Mouse (Mus musculus) limb, embryonic 15.5 days (tissue): ENCODE results near the gene Rad51b. TPM values are rescaled to one million over a fixed set of nuclear protein-coding genes. Genes with fewer than 3 reads are reported as not detected.
A peak's percentile ranks its signal among the peaks of the same experiment; 100 is the strongest.

Experiments used
- ATAC-seq: fragments of 200-750 bp; cut with Nextera tagmentation; 2 replicates; pipeline ENCODE4 v1.8.0; 2017; ENCODE audit warnings: low read depth, moderate TSS enrichment; ENCODE audit not compliant: insufficient number of reproducible peaks, low FRiP score, low TSS enrichment
- H3K27ac ChIP-seq: fragments of 300-500 bp; sonication (generic); 2 replicates; pipeline ENCODE4 v1.5.1; 2015; ENCODE audit warnings: moderate library complexity, mild to moderate bottlenecking, inconsistent platforms
- H3K27me3 ChIP-seq: fragments of 300-500 bp; sonication (generic); 2 replicates; pipeline ENCODE4 v1.6.1; 2015; ENCODE audit warnings: inconsistent platforms
- H3K36me3 ChIP-seq: fragments of 300-500 bp; sonication (generic); 2 replicates; pipeline ENCODE4 v1.6.1; 2015; ENCODE audit warnings: inconsistent platforms
- H3K4me1 ChIP-seq: fragments of 300-500 bp; sonication (generic); 2 replicates; pipeline ENCODE4 v1.6.1; 2015; ENCODE audit warnings: inconsistent platforms
- H3K4me2 ChIP-seq: fragments of 300-500 bp; sonication (generic); 2 replicates; pipeline ENCODE4 v1.6.1; 2015; ENCODE audit warnings: mild to moderate bottlenecking, inconsistent platforms
- H3K4me3 ChIP-seq: fragments of 300-500 bp; sonication (generic); 2 replicates; pipeline ENCODE4 v1.5.1; 2015; ENCODE audit warnings: mild to moderate bottlenecking, inconsistent platforms
- H3K9ac ChIP-seq: fragments of 300-500 bp; sonication (generic); 2 replicates; pipeline ENCODE4 v1.6.1; 2015; ENCODE audit warnings: inconsistent platforms
- H3K9me3 ChIP-seq: fragments of 300-500 bp; sonication (generic); 2 replicates; pipeline ENCODE4 v1.6.1; 2016; ENCODE audit warnings: inconsistent platforms
- WGBS: fragments of 180-500 bp; shearing (Covaris S2); methylation state at CpG from one replicate; pipeline ENCODE4 v1.1.7; 2015; 5-methylcytosine and 5-hydroxymethylcytosine counted together
- polyA plus RNA-seq: library from polyadenylated mRNA; unstranded; fragments of >200 nt; fragmentation: Nextera tagmentation; extraction: Ambion mirVana; gene quantifications from 2 replicates; pipeline ENCODE4 v1.2.1, GENCODE M21; 2015

Gene Rad51b
- polyA plus RNA-seq, 1 experiment from 2014 or later, result 5.2 TPM

- H3K36me3 ChIP-seq, result no peaks in the 10 kb centered on the region
- no peak overlapping the region for H3K9ac ChIP-seq
- 20% methylated on average over 10 of the region's 10 CpGs for WGBS
- no peak for ATAC-seq
- no peak overlapping the region for H3K27ac ChIP-seq
- H3K4me1 ChIP-seq, result peaks cover 16% of the 10 kb centered on the region
- no peak overlapping the region for H3K4me3 ChIP-seq
- H3K4me2 ChIP-seq, result no peak overlapping the region
- H3K9me3 ChIP-seq, result no peaks in the 10 kb centered on the region
- no peaks in the 10 kb centered on the region for H3K27me3 ChIP-seq
Observed at GRCm38 (mm10) chr12:79358613-79359218, 61.6 kb downstream of the Rad51b start.

DNA sequence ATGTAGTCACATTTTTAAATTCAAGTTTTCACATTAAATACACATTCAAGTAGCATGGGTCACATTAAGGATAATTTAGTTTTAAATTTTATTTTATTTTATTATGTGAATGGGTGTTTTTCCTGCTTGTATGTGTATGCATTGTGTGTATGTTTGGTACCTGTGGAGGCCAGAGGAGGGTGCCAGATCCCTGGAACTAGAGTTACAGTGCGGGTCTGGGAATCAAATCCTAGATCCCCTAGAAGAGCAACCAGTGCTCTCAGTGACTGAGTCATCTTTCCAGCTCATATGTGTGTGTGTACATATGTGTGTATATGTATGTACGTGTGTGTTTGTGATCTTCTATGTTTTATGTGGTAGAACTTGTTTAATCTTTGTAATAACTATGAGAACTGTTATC is 62.3 kb downstream of the Rad51b start:
- no peak overlapping the region for H3K9ac ChIP-seq
- no peaks in the 10 kb centered on the region for H3K9me3 ChIP-seq
- H3K27ac ChIP-seq, result no peak overlapping the region
- H3K4me3 ChIP-seq, result no peak overlapping the region
- no peak for ATAC-seq
- no peaks in the 10 kb centered on the region for H3K27me3 ChIP-seq
- no peaks in the 10 kb centered on the region for H3K36me3 ChIP-seq
- WGBS, result 96% methylated on average over 2 of the region's 2 CpGs
- peaks cover 12% of the 10 kb centered on the region for H3K4me1 ChIP-seq
- H3K4me2 ChIP-seq, result no peak overlapping the region

- no peak overlapping the region for H3K4me2 ChIP-seq
- no peak overlapping the region for H3K4me3 ChIP-seq
- no peaks in the 10 kb centered on the region for H3K36me3 ChIP-seq
- 73% methylated on average over 1 of the region's 1 CpGs for WGBS
- H3K9ac ChIP-seq, result no peak overlapping the region
- no peak for ATAC-seq
- no peaks in the 10 kb centered on the region for H3K27me3 ChIP-seq
- no peaks in the 10 kb centered on the region for H3K4me1 ChIP-seq
- no peaks in the 10 kb centered on the region for H3K9me3 ChIP-seq
- no peak overlapping the region for H3K27ac ChIP-seq
Observed at GRCm38 (mm10) chr12:79362219-79362618, 65.1 kb downstream of the Rad51b start.

GRCm38 (mm10) chr12:79364284-79364683 is 67.2 kb downstream of the Rad51b start:
- no peaks in the 10 kb centered on the region for H3K36me3 ChIP-seq
- no peak for ATAC-seq
- 87% methylated on average over 2 of the region's 2 CpGs for WGBS
- no peaks in the 10 kb centered on the region for H3K27me3 ChIP-seq
- no peaks in the 10 kb centered on the region for H3K4me1 ChIP-seq
- H3K27ac ChIP-seq, result no peak overlapping the region
- no peaks in the 10 kb centered on the region for H3K9me3 ChIP-seq
- H3K9ac ChIP-seq, result no peak overlapping the region
- H3K4me3 ChIP-seq, result no peak overlapping the region
- no peak overlapping the region for H3K4me2 ChIP-seq

DNA sequence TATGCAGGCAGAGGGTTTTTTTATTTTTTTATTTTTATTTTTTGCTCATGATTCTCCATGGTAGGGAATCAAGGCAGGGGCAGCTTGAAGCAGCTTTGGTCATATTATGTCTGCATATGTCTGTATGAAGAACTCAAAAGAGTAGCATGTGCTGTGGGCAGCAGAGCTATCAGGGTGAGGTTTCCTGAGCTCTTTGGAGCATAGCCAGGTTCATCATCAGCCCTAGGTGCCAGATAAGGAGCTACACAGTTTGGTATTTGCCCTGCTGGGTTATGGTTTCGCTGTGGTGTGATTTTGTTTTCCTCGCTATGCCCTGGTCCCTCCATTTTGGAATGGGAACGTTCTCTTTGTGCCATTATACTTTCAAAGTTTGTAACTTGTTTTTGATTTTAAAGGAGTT is 71.7 kb downstream of the Rad51b start:
- Histone ChIP-seq H3K4me1 (peaks cover 7% of the 10 kb centered on the region; the same call in 1 of the 2 replicates), H3K9ac (no peak overlapping the region), H3K36me3 (no peaks in the 10 kb centered on the region), H3K9me3 (no peaks in the 10 kb centered on the region), H3K4me3 (no peak overlapping the region), H3K27me3 (no peaks in the 10 kb centered on the region), H3K4me2 (no peak overlapping the region), H3K27ac (no peak overlapping the region)
- 76% methylated on average over 3 of the region's 3 CpGs for WGBS
- ATAC-seq, result no peak

DNA sequence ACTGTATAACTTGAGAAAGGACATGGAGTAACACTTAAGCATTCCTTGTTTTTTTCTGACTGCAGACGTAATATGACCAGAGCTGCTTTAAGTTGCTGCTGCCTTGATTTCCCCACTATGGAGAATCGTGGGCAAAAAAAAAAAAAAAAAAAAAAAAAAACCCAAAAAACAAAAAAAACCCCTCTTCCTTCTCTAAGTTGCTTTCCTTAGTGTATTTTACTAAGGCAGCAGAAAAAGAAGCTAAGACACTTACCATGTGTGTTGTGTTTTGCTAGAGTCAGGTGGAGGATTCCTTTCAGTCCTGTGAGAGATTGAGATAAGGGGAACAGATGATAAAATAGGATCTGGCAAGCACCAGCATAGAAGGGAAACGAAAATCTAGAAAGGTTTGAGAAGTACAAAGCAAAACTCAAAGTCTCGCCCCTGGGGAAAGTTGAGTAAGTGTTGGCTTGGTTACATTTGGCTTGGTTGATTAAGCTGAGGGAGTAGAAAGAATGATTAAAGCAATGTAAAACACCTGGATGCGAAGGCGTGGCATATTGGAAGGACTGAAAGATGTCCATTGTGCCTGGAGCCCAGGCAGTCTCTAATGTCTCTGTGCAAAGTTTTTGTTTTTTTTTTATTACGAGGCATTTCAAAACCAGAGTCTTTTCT is 72.6 kb downstream of the Rad51b start:
- Histone ChIP-seq H3K27me3 (no peaks in the 10 kb centered on the region), H3K27ac (peak overlapping the region; percentile 39), H3K9me3 (no peaks in the 10 kb centered on the region), H3K4me1 (peaks cover 7% of the 10 kb centered on the region; the same call in 1 of the 2 replicates), H3K9ac (no peak overlapping the region), H3K36me3 (no peaks in the 10 kb centered on the region), H3K4me3 (no peak overlapping the region), H3K4me2 (no peak overlapping the region)
- WGBS, result 57% methylated on average over 7 of the region's 7 CpGs
- no peak for ATAC-seq

- no peak overlapping the region for H3K9ac ChIP-seq
- peaks cover 8% of the 10 kb centered on the region; the same call in 1 of the 2 replicates for H3K4me1 ChIP-seq
- H3K36me3 ChIP-seq, result no peaks in the 10 kb centered on the region
- H3K27ac ChIP-seq, result 0 out of 2 replicates have a peak overlapping the region, but pooled peaks have one; percentile 22
- no peak for ATAC-seq
- no peaks in the 10 kb centered on the region for H3K9me3 ChIP-seq
- H3K27me3 ChIP-seq, result no peaks in the 10 kb centered on the region
- WGBS, result 25% methylated on average over 5 of the region's 5 CpGs
- H3K4me2 ChIP-seq, result no peak overlapping the region
- no peak overlapping the region for H3K4me3 ChIP-seq
Observed at GRCm38 (mm10) chr12:79372697-79373096, 75.6 kb downstream of the Rad51b start.

DNA sequence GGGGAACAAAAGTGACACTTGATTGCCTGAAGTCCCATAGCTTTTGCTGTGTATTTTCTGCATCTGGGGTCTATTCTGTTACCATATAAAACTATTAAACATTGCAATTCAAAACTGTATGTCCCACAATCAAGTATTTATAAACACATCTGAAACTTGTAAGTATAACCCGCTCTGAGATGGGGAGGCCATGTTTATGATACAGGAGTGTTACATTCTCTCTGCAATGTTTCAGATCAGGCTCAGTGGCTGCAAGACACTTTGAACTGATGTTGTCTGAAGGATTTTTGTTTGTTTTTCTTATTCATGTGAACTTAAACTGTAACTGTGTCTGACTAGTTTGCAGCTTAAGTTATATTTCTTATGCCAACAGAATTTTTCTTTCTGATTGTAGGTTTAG is 80.3 kb downstream of the Rad51b start:
- H3K27ac ChIP-seq, result no peak overlapping the region
- H3K4me1 ChIP-seq, result peaks cover 7% of the 10 kb centered on the region
- no peaks in the 10 kb centered on the region for H3K27me3 ChIP-seq
- ATAC-seq, result no peak
- H3K9me3 ChIP-seq, result no peaks in the 10 kb centered on the region
- WGBS, result 47% methylated on average over 1 of the region's 1 CpGs
- no peak overlapping the region for H3K4me2 ChIP-seq
- H3K9ac ChIP-seq, result no peak overlapping the region
- no peak overlapping the region for H3K4me3 ChIP-seq
- H3K36me3 ChIP-seq, result no peaks in the 10 kb centered on the region

GRCm38 (mm10) chr12:79377861-79378260 is 80.8 kb downstream of the Rad51b start:
- no peak overlapping the region for H3K27ac ChIP-seq

DNA sequence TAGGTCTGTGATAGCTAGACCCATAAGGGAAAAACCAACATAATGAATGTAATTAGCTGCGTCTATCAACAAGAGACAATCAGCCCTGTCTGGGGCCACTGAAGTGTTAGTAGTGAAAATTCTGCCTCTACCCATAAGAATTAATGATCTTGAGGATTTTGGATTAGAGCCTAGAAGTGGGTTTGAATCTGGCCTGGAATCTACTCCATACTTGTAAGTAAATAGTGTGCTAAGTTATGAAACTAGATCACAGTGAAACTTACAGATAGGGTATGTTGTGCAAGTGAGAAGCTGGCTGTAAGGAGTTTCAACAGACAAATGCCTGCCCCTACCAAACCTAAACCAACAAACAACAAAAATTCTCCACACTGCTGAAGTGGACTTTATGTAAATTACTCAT is 83.1 kb downstream of the Rad51b start:
- H3K4me1 ChIP-seq, result peaks cover 22% of the 10 kb centered on the region
- no peak overlapping the region for H3K4me3 ChIP-seq
- H3K36me3 ChIP-seq, result no peaks in the 10 kb centered on the region
- no peak overlapping the region for H3K27ac ChIP-seq
- 67% methylated on average over 1 of the region's 1 CpGs for WGBS
- no peak overlapping the region for H3K4me2 ChIP-seq
- H3K9ac ChIP-seq, result no peak overlapping the region
- no peaks in the 10 kb centered on the region for H3K27me3 ChIP-seq
- no peaks in the 10 kb centered on the region for H3K9me3 ChIP-seq
- no peak for ATAC-seq

More at GRCm38 (mm10) chr12:79377861-79378260, 80.8 kb downstream of the Rad51b start:
- Histone ChIP-seq H3K9me3 (no peaks in the 10 kb centered on the region), H3K4me2 (no peak overlapping the region), H3K4me3 (no peak overlapping the region), H3K36me3 (no peaks in the 10 kb centered on the region), H3K9ac (no peak overlapping the region), H3K27me3 (no peaks in the 10 kb centered on the region), H3K4me1 (peaks cover 8% of the 10 kb centered on the region)
- 6% methylated on average over 4 of the region's 4 CpGs for WGBS
- ATAC-seq, result no peak

GRCm38 (mm10) chr12:79381489-79381888 is 84.4 kb downstream of the Rad51b start:
- Histone ChIP-seq H3K4me1 (peaks cover 24% of the 10 kb centered on the region), H3K4me2 (no peak overlapping the region), H3K9ac (no peak overlapping the region), H3K36me3 (no peaks in the 10 kb centered on the region), H3K27ac (no peak overlapping the region), H3K27me3 (no peaks in the 10 kb centered on the region), H3K9me3 (no peaks in the 10 kb centered on the region), H3K4me3 (no peak overlapping the region)
- WGBS, result 62% methylated on average over 3 of the region's 3 CpGs
- ATAC-seq, result no peak

GRCm38 (mm10) chr12:79382416-79382815 is 85.3 kb downstream of the Rad51b start:
- H3K9ac ChIP-seq, result no peak overlapping the region
- no peaks in the 10 kb centered on the region for H3K36me3 ChIP-seq
- H3K4me1 ChIP-seq, result peaks cover 24% of the 10 kb centered on the region
- no peaks in the 10 kb centered on the region for H3K27me3 ChIP-seq
- no peak overlapping the region for H3K4me3 ChIP-seq
- H3K9me3 ChIP-seq, result no peaks in the 10 kb centered on the region
- H3K4me2 ChIP-seq, result no peak overlapping the region
- WGBS, result 42% methylated on average over 2 of the region's 2 CpGs
- no peak for ATAC-seq
- H3K27ac ChIP-seq, result 0 out of 2 replicates have a peak overlapping the region, but pooled peaks have one; percentile 22
